Mouse (Mus musculus): Measurements from ENCODE around the gene Zfhx2. TPM values are rescaled to one million over a fixed set of nuclear protein-coding genes. Genes with fewer than 3 reads are reported as not detected.

Gene Zfhx2
- polyA plus RNA-seq, 1 experiment from 2014 or later, result 30.4 TPM

- ATAC-seq (ENCODE audit: low read depth), result no peak
- H3K27ac ChIP-seq (replicated peaks), result peak overlapping the region; percentile 90
- peak overlapping the region; percentile 44 for H3K4me2 ChIP-seq
- WGBS, result 13% methylated on average over 5 of the region's 5 CpGs
- H3K9me3 ChIP-seq, result no peaks in the 10 kb centered on the region
- H3K4me3 ChIP-seq, result no peak overlapping the region
- peaks cover 30% of the 10 kb centered on the region for H3K36me3 ChIP-seq
- no peaks in the 10 kb centered on the region for H3K27me3 ChIP-seq
- peak overlapping the region; percentile 62 for H3K9ac ChIP-seq
- H3K4me1 ChIP-seq (replicated peaks), result peaks cover 44% of the 10 kb centered on the region
These were observed 64.9 kb downstream of the Zfhx2 start for GRCm38 (mm10) chr14:55027251-55027650.

DNA sequence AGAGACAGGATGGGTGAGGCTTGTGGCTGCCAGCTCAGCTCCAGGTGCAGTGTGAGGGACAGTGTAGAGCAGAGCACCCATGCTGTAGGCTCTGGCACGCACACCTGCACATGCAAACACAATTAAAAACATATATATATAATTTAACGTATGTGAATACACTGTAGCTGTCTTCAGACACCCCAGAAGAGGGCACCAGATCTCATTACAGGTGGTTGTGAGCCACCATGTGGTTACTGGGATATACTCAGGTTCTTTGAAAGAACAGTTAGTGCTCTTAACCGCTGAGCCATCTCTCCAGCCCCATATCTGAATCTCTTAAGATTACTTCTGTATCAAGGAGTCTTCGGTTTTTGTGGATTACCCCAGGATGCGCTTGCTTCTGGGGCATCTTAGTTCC, 66.6 kb downstream of the Zfhx2 start:
- Histone ChIP-seq H3K4me3 (no peak overlapping the region), H3K27ac (replicated peaks) (no peak overlapping the region), H3K9ac (no peak overlapping the region), H3K4me2 (no peak overlapping the region), H3K36me3 (peaks cover 47% of the 10 kb centered on the region), H3K9me3 (no peaks in the 10 kb centered on the region), H3K27me3 (no peaks in the 10 kb centered on the region), H3K4me1 (replicated peaks) (peaks cover 36% of the 10 kb centered on the region)
- 82% methylated on average over 5 of the region's 5 CpGs for WGBS
- ATAC-seq (ENCODE audit: low read depth), result no peak

GRCm38 (mm10) chr14:55024236-55024635, 67.9 kb downstream of the Zfhx2 start:
- no peak for ATAC-seq (ENCODE audit: low read depth)
- H3K9me3 ChIP-seq, result no peaks in the 10 kb centered on the region
- no peak overlapping the region for H3K4me2 ChIP-seq
- H3K27ac ChIP-seq (replicated peaks), result no peak overlapping the region
- peaks cover 50% of the 10 kb centered on the region for H3K36me3 ChIP-seq
- H3K4me3 ChIP-seq, result no peak overlapping the region
- no peak overlapping the region for H3K9ac ChIP-seq
- H3K4me1 ChIP-seq (replicated peaks), result peaks cover 30% of the 10 kb centered on the region
- 66% methylated on average over 7 of the region's 7 CpGs for WGBS
- H3K27me3 ChIP-seq, result no peaks in the 10 kb centered on the region

GRCm38 (mm10) chr14:55023011-55023410, 69.1 kb downstream of the Zfhx2 start:
- no peaks in the 10 kb centered on the region for H3K27me3 ChIP-seq
- WGBS, result 92% methylated on average over 15 of the region's 15 CpGs
- no peak overlapping the region for H3K4me3 ChIP-seq
- no peaks in the 10 kb centered on the region for H3K9me3 ChIP-seq
- H3K4me1 ChIP-seq (replicated peaks), result peaks cover 18% of the 10 kb centered on the region
- H3K4me2 ChIP-seq, result no peak overlapping the region
- peaks cover 57% of the 10 kb centered on the region for H3K36me3 ChIP-seq
- ATAC-seq (ENCODE audit: low read depth), result no peak
- no peak overlapping the region for H3K27ac ChIP-seq (replicated peaks)
- no peak overlapping the region for H3K9ac ChIP-seq

- Histone ChIP-seq H3K36me3 (peaks cover 67% of the 10 kb centered on the region), H3K9ac (no peak overlapping the region), H3K4me3 (no peak overlapping the region), H3K4me2 (no peak overlapping the region), H3K27me3 (no peaks in the 10 kb centered on the region), H3K27ac (replicated peaks) (no peak overlapping the region), H3K9me3 (no peaks in the 10 kb centered on the region), H3K4me1 (replicated peaks) (peaks cover 12% of the 10 kb centered on the region)
- 42% methylated on average over 9 of the region's 9 CpGs for WGBS
- ATAC-seq (ENCODE audit: low read depth), result no peak
These were observed 71.7 kb downstream of the Zfhx2 start for GRCm38 (mm10) chr14:55020394-55020793.

GRCm38 (mm10) chr14:55016876-55017275, 75.2 kb downstream of the Zfhx2 start:
- Histone ChIP-seq H3K36me3 (peaks cover 35% of the 10 kb centered on the region), H3K9ac (no peak overlapping the region), H3K27ac (replicated peaks) (no peak overlapping the region), H3K4me2 (no peak overlapping the region), H3K27me3 (no peaks in the 10 kb centered on the region), H3K4me3 (no peak overlapping the region), H3K4me1 (replicated peaks) (peaks cover 19% of the 10 kb centered on the region), H3K9me3 (no peaks in the 10 kb centered on the region)
- WGBS, result 92% methylated on average over 16 of the region's 16 CpGs
- ATAC-seq (ENCODE audit: low read depth), result no peak

GRCm38 (mm10) chr14:55015767-55016111, 76.4 kb downstream of the Zfhx2 start:
- Histone ChIP-seq H3K4me1 (replicated peaks) (peaks cover 19% of the 10 kb centered on the region), H3K9me3 (no peaks in the 10 kb centered on the region), H3K27me3 (no peaks in the 10 kb centered on the region), H3K9ac (peak overlapping the region; percentile 83), H3K36me3 (peaks cover 24% of the 10 kb centered on the region), H3K4me2 (peak overlapping the region; percentile 83), H3K4me3 (peak overlapping the region; percentile 85), H3K27ac (replicated peaks) (peak overlapping the region; percentile 76)
- WGBS, result 0% methylated on average over 17 of the region's 17 CpGs
- no peak; the same call in 1 of the 2 replicates for ATAC-seq (ENCODE audit: low read depth)

GRCm38 (mm10) chr14:55014991-55015766, 76.9 kb downstream of the Zfhx2 start, which contains the start of gene Ngdn:
Gene Ngdn (plus strand): TSS chr14:55015454.
- Histone ChIP-seq H3K9me3 (no peaks in the 10 kb centered on the region), H3K9ac (peak within 1 kb of the TSS; percentile 83), H3K4me2 (peak within 1 kb of the TSS; percentile 83), H3K27me3 (no peaks in the 10 kb centered on the region), H3K27ac (replicated peaks) (peak within 1 kb of the TSS; percentile 95), H3K36me3 (peaks cover 19% of the 10 kb centered on the region), H3K4me1 (replicated peaks) (peaks cover 19% of the 10 kb centered on the region), H3K4me3 (peak within 1 kb of the TSS; percentile 85)
- under 1% methylated on average over 36 of the region's 36 CpGs for WGBS
- ATAC-seq (ENCODE audit: low read depth), result peak; percentile 97

DNA sequence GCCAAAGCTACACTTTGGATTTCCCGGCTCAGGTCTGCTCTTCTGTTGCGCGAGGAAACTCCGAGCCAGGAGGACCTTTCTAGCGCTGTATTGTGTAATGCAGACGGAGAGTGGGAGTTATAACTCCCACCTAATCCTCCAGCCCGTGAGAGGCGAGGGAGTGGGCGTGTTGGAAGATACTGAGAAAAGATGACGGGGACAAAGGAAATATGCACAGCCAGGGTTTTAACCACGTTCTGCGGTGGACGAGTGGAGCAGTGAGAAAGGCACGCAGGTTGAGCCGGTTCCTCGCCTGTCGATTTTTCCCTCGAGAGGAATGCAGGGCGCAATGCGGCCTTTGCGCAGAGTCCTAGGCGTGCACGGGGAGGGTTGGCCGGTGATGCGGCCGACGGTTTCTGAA, 77.5 kb downstream of the Zfhx2 start:
- H3K4me3 ChIP-seq, result peak overlapping the region; percentile 85
- peaks cover 19% of the 10 kb centered on the region for H3K36me3 ChIP-seq
- ATAC-seq (ENCODE audit: low read depth), result peak; percentile 74
- peak overlapping the region; percentile 61 for H3K4me2 ChIP-seq
- no peaks in the 10 kb centered on the region for H3K27me3 ChIP-seq
- H3K9ac ChIP-seq, result peak overlapping the region; percentile 75
- no peaks in the 10 kb centered on the region for H3K9me3 ChIP-seq
- under 1% methylated on average over 27 of the region's 27 CpGs for WGBS
- peaks cover 17% of the 10 kb centered on the region for H3K4me1 ChIP-seq (replicated peaks)
- peak overlapping the region; percentile 95 for H3K27ac ChIP-seq (replicated peaks)

DNA sequence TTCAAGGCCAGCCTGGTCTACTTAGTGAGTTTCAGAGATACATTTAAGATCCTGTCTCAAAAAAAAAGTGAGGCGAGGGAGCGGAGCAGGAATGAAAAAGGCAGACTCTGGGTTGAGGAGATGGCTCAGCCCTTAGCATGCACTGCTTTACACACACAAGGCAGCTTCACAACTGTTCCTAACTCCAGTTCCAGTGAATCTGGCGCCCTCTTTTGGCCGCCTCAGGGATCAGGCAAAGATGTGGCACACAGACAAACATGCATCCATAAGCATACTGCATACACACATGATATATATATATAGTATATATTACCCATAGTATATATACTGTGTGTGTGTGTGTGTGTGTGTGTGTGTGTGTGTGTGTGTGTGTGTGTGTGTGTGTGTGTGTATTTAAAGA, 81.0 kb downstream of the Zfhx2 start:
- Histone ChIP-seq H3K27me3 (no peaks in the 10 kb centered on the region), H3K4me3 (no peak overlapping the region), H3K9ac (no peak overlapping the region), H3K27ac (replicated peaks) (no peak overlapping the region), H3K9me3 (no peaks in the 10 kb centered on the region), H3K4me2 (no peak overlapping the region), H3K4me1 (replicated peaks) (peaks cover 10% of the 10 kb centered on the region), H3K36me3 (no peaks in the 10 kb centered on the region)
- WGBS, result 63% methylated on average over 4 of the region's 4 CpGs
- no peak for ATAC-seq (ENCODE audit: low read depth)
